Comparison of ENCODE assay signal across 17 mouse cellular contexts in genomic region chr16:76438093-76438883, GRCm38 (mm10).
DNase-seq lines count a peak whose midpoint lies in the region; ATAC-seq and TF ChIP-seq lines count a peak whose summit lies in the region.
"Had no signal": no experiment of that assay in that cellular context is flagged by ENCODE, and none has a peak within 500 bp of the region (broad histone marks: within the 10 kb centered on the region; RNA-seq: fewer than 3 reads in every experiment).

No protein-coding gene starts in this region.

- no peak for ATAC-seq in liver, embryonic 12.5 days
- ATAC-seq: forebrain, embryonic 13.5 days; liver, postnatal 0 days had no signal

- no peaks in the 10 kb centered on the region for H3K79me2 ChIP-seq in liver, adult 2 months (ENCODE audit: control insufficient read depth, insufficient read depth, low read length)

- 23% methylated on average over 3 of the region's 3 CpGs for WGBS in liver, adult 2 months
- WGBS in liver, embryonic 12.5 days (ENCODE audit: insufficient replicate concordance), result 61% methylated on average over 3 of the region's 3 CpGs

- no peak overlapping the region for H3K27ac ChIP-seq in liver, adult 2 months (replicated peaks; ENCODE audit: insufficient read depth, low read depth, low read length)
- H3K27ac ChIP-seq in liver, embryonic 12.5 days, result no peak overlapping the region
- H3K27ac ChIP-seq: embryonic facial prominence, embryonic 15.5 days; forebrain, embryonic 13.5 days; hindbrain, embryonic 10.5 days; limb, embryonic 12.5 days had no signal

- H3K9me3 ChIP-seq in liver, embryonic 12.5 days (replicated peaks), result no peaks in the 10 kb centered on the region
- H3K9me3 ChIP-seq: embryonic facial prominence, embryonic 15.5 days; forebrain, embryonic 13.5 days; hindbrain, embryonic 10.5 days; limb, embryonic 12.5 days had no signal

- H3K4me1 ChIP-seq in liver, adult 2 months (ENCODE audit: control insufficient read depth, insufficient read depth, low read length), result peaks cover 4% of the 10 kb centered on the region
- peaks cover 20% of the 10 kb centered on the region for H3K4me1 ChIP-seq in liver, embryonic 12.5 days
- H3K4me1 ChIP-seq: embryonic facial prominence, embryonic 15.5 days; forebrain, embryonic 13.5 days; limb, embryonic 12.5 days had no signal

- DNase-seq in liver, adult 2 months (ENCODE audit: extremely low read depth, low read depth, low spot score), result peak; percentile 54
- peak; percentile 87 for DNase-seq in adrenal gland, adult 8-10 months
- DNase-seq in gastrocnemius, adult 8-10 months (ENCODE audit: low spot score in 2 of 2), result peak; percentile 40 to 57
- DNase-seq in heart, postnatal 4 days, result peak; percentile 16
- DNase-seq in lung, postnatal 25 days (ENCODE audit: low spot score), result no peak
- DNase-seq in lung, postnatal 4 days, result no peak
- no peak for DNase-seq in spleen, postnatal 14 days (ENCODE audit: low spot score in 2 of 2)
- DNase-seq: kidney, adult 11 months; kidney, postnatal 25 days; liver, postnatal 0 days; midbrain, embryonic 14.5 days; retina, postnatal 1 day had no signal

- no peaks in the 10 kb centered on the region for H3K27me3 ChIP-seq in liver, adult 2 months (ENCODE audit: control insufficient read depth, insufficient read depth, low read length)
- no peaks in the 10 kb centered on the region for H3K27me3 ChIP-seq in liver, embryonic 12.5 days (replicated peaks)
- H3K27me3 ChIP-seq: embryonic facial prominence, embryonic 15.5 days; forebrain, embryonic 13.5 days; limb, embryonic 12.5 days had no signal

- no peaks in the 10 kb centered on the region for H3K36me3 ChIP-seq in liver, adult 2 months (ENCODE audit: control insufficient read depth, insufficient read depth, low read length)
- no peaks in the 10 kb centered on the region for H3K36me3 ChIP-seq in liver, embryonic 12.5 days
- H3K36me3 ChIP-seq: embryonic facial prominence, embryonic 15.5 days; hindbrain, embryonic 10.5 days; limb, embryonic 12.5 days had no signal

- no peak for TF ChIP-seq CTCF in liver, adult 2 months (IDR thresholded peaks at IDR 0.05; ENCODE audit: low read depth, low read length)

- TF ChIP-seq POLR2A in liver, adult 2 months (IDR thresholded peaks at IDR 0.05; ENCODE audit: extremely low read depth, insufficient read depth, low read length), result no peak

- no peak overlapping the region for H3K9ac ChIP-seq in liver, adult 2 months (ENCODE audit: low read depth, low read length)
- no peak overlapping the region for H3K9ac ChIP-seq in liver, embryonic 12.5 days
- H3K9ac ChIP-seq: embryonic facial prominence, embryonic 15.5 days; forebrain, embryonic 13.5 days; limb, embryonic 12.5 days; liver, postnatal 0 days had no signal

- H3K4me2 ChIP-seq in liver, embryonic 12.5 days, result no peak overlapping the region
- H3K4me2 ChIP-seq: embryonic facial prominence, embryonic 15.5 days; forebrain, embryonic 13.5 days; limb, embryonic 12.5 days had no signal

- no peak overlapping the region for H3K4me3 ChIP-seq in liver, adult 2 months (ENCODE audit: insufficient read depth, low read depth, low read length)
- no peak overlapping the region for H3K4me3 ChIP-seq in liver, embryonic 12.5 days
- H3K4me3 ChIP-seq: embryonic facial prominence, embryonic 15.5 days; forebrain, embryonic 13.5 days; hindbrain, embryonic 10.5 days; limb, embryonic 12.5 days had no signal

Comparison
In these comparisons a context has a peak if more than half of its experiments do, and no peak if none do; other contexts are left out.
1. DNase-seq: peak in liver, adult 2 months (single experiment), adrenal gland, adult 8-10 months (single experiment), gastrocnemius, adult 8-10 months (2 of 2) and heart, postnatal 4 days (single experiment); none in lung, postnatal 25 days (single experiment), lung, postnatal 4 days (0 of 2) and spleen, postnatal 14 days (0 of 2).